Mouse (Mus musculus) activated CD4-positive, CD25-positive, alpha-beta regulatory T cell, adult 4 months (primary cell): ENCODE results near the gene Ugt1a6a. TPM values are rescaled to one million over a fixed set of nuclear protein-coding genes. Genes with fewer than 3 reads are reported as not detected.
A peak's percentile ranks its signal among the peaks of the same experiment; 100 is the strongest.
"Not testable (repeated sequence)": the region's sequence is repeated elsewhere in the genome, so short reads cannot be mapped to it uniquely, and the experiment has no call there.

Experiments
- ATAC-seq: one replicate; pipeline ENCODE4 v1.8.0; 2017
- polyA plus RNA-seq, 2 experiments: library from polyadenylated mRNA; unstranded; fragments of 100-300 nt; shearing (Covaris generic); gene quantifications; one replicate each; pipeline ENCODE4 v1.2.1; 2017

Ugt1a6a gene
- polyA plus RNA-seq, 2 experiments from 2014 or later: 0.86 to 1.4 TPM

DNA sequence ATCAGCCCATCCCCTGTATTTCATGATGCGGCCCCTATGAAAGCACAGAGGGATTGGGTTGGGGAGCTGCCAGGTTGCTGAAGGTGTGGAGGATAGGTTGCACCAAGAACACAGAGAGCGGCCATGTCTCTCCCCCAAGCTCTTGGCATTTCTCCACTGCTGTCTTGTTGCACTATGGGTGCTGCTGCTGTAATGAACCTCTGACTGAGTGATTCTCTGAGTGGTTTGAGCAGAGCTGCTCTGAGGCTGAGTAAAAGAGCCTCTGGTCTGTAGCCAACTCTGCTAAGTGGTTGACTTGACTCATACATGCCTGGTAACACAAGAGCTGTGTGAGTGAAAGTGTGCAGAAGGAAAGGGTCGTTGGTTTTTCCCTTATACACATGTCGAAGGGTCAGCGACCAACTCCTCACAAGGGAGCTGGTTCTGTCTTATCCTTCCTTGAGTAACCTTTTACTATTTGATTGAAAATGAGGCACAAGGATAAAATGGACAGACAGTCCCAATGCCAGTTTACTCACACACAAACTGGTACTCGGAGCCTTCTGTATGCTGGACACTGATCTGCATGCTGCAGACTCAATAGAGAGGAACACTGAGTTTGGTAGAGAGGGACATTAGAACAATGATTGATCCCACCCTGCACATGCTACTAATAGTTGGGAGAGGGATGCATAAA is 758 bp downstream of the Ugt1a6a start:
- ATAC-seq: not testable (repeated sequence)

GRCm38 (mm10) chr1:88136646-88137045 is 2.0 kb downstream of the Ugt1a6a start:
- no peak for ATAC-seq

- ATAC-seq: no peak
Measured at GRCm38 (mm10) chr1:88137264-88137663, 2.7 kb downstream of the Ugt1a6a start.

- ATAC-seq: no peak
Measured at GRCm38 (mm10) chr1:88138145-88138544, 3.5 kb downstream of the Ugt1a6a start.

GRCm38 (mm10) chr1:88140492-88140891 is 5.9 kb downstream of the Ugt1a6a start:
- not testable (repeated sequence) for ATAC-seq

DNA sequence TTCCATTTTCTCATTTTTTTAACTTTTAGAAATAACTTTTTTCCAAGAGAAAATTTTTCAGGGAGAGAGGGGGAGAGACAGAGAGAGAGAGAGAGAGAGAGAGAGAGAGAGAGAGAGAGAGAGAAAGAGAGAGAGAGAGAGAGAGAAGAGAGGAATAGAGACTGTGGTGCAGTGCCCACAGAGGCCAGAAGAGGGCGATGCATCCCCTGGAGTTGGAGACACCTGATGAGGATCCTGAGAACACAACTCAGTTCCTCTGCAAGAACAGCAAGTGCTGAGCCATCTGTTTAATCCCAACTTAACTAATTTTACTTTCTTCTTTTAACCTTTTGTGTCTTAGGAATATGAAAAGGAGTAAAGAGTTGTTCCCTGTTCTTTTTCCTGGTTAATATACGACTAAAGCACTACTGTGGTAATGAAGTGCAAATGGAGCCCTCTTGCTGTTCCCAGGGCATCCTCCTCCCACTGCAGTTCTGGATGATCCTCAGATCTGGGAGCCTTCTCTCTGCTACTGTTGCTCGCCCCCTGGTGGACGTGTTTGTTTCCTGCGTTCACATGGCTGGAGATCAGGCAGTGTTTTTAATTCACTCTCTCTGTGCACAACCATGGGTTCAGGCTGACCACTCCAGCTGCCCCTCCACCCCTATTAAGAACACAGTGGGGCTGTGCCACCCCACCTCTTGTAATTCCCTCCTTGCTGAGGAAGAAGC is 9.5 kb downstream of the Ugt1a6a start:
- ATAC-seq: not testable (repeated sequence)

DNA sequence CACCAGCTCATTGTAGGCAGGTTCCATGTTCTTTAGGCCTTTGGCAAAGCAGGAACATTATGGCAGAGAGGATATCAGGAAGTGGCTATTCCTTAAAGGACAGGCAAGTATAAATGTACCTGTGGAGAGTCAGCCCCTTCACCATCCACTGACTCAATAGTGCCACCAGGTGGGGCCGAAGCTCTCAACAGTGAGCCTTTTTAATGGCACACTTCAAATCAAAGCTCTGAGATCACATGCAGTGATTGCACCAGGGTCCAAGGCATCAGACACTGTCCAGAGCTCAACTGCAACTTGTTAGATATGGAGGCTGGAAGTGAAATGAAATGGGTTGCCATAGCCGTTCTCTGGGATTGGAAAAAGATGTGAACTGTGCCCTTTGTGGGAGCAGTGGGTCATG is 10.7 kb downstream of the Ugt1a6a start:
- ATAC-seq: not testable (repeated sequence)

DNA sequence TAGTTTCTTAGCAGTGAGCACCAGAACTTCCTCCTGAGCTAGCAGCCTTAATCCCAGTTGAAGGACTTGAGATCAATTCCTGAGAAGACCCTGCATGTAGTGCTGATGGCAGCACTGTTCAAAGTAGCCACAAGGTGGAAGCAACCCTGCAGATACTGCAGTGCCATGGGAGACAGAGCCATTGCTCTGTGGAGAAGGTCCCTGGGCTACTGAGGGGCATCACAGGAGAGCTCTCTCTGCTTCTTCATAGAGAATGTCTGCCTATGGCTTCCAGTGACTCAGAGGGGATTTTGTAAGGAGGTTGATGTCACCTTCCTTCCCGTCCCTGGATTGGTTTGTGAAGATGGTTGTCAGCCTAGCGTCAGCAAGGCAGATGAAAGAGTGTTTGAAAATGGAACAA is 15.5 kb downstream of the Ugt1a6a start:
- ATAC-seq: not testable (repeated sequence)

GRCm38 (mm10) chr1:88158430-88158829 is 23.8 kb downstream of the Ugt1a6a start:
- ATAC-seq: no peak

DNA sequence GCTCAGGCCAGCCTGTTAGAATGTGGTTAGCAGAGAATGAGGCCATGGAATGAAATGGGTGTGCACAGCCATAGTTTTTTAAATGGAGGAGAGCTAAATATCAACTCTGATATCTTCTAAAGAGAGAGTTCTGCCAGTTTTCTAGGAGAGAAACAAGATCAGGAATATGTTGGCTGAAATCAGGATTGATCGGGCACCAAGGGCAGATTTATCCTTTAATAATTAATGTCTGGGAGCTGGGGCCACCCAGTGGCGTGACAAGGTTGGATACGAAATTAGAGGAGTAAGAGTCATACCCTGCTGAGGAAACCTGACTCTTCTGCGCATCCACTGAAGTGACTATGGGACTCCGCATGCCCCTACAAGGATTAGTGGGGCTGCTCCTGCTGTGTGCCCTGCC is 31.1 kb downstream of the Ugt1a6a start, which contains the start of gene Ugt1a5:
Ugt1a5 (plus strand) TSS at position 302 of the 400 bp plus-strand sequence.
- no peak for ATAC-seq

DNA sequence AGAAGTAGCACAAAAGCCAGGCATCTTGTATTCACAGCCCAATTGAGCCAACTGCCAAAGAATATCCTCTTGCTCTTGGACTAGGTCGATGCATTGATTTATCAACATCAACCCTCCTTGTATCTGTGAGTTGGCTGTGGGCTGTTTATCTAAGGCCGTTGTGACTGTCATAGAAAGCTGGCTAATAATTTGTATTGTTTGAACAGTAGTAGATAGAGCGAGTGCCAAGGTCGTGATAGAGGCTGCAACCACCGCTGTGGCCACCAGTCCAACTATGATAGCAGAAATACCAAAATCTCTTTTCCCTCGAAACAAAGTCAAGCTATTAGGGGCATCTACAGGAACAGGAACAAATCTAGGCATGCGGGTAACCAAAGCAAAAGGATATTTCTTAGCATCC is 37.6 kb downstream of the Ugt1a6a start:
- not testable (repeated sequence) for ATAC-seq

DNA sequence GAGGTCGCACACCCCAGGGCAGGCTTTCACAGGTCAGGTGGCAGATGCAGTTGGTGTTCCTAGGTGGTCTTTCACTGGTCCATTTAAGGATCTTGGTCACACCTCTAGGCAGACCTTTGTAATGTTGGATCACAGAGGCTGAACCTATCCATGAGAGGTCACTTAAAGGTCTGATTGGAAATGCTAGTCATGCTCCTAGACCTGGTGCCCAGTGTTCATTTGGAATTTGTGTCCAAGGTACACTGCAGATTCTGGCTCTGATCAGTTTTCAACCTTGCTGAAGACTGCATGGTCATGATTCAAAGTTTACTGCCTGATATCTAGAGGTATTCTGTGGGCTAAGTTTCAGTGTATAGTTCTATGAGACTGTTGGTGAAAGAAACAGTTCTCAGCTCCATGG is 45.0 kb downstream of the Ugt1a6a start:
- no peak for ATAC-seq

GRCm38 (mm10) chr1:88186325-88186935 is 51.8 kb downstream of the Ugt1a6a start:
- ATAC-seq: no peak

- ATAC-seq: no peak
Measured at GRCm38 (mm10) chr1:88192136-88192535, 57.5 kb downstream of the Ugt1a6a start.

- ATAC-seq: no peak
Measured at GRCm38 (mm10) chr1:88195687-88196086, 61.1 kb downstream of the Ugt1a6a start.

- ATAC-seq: no peak
Measured at GRCm38 (mm10) chr1:88197443-88197842, 62.8 kb downstream of the Ugt1a6a start.

GRCm38 (mm10) chr1:88199996-88200395 is 65.4 kb downstream of the Ugt1a6a start:
- ATAC-seq: no peak

GRCm38 (mm10) chr1:88200456-88200855 is 65.8 kb downstream of the Ugt1a6a start, which contains the start of gene Ugt1a2:
Ugt1a2 (plus strand) TSS chr1:88200601.
- no peak for ATAC-seq

- peak; percentile 77 for ATAC-seq
Measured at GRCm38 (mm10) chr1:88205294-88205922, 70.8 kb downstream of the Ugt1a6a start, which contains the start of gene Dnajb3. Dnajb3 (minus strand) TSS chr1:88205782.

DNA sequence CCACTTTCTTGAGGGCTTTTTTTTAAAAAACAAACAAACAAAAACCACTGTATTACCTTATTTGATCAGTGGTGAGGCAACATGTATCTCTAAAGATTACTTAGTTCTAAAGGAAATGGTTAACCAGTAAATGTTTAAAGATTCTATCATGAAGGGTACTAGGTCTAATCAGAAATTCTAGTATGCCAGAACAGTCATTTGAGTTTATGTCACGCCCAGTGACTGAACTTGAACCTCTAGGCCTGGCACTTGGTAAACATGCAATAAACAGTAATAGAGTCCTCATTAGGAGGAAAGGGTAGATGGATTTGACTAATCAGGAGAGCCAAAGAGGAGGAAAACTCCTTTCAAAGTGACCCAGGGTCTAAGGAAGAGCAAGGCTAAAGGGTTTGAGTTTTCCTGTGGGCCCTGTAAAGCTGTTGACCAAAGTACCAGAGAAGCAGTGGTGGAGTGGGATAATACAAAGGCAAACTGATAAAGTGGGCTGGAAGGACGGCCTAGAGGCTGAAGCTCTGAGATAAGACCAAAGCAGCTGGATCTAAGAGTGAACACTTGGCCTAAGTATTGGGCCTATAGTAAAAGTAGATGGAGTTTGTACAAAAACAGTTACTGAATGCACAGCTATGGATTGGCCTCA is 72.4 kb downstream of the Ugt1a6a start:
- ATAC-seq: no peak

- no peak for ATAC-seq
Measured at GRCm38 (mm10) chr1:88211812-88212211, 77.2 kb downstream of the Ugt1a6a start, which contains the start of gene Ugt1a1. Ugt1a1 (plus strand) TSS chr1:88211959.

DNA sequence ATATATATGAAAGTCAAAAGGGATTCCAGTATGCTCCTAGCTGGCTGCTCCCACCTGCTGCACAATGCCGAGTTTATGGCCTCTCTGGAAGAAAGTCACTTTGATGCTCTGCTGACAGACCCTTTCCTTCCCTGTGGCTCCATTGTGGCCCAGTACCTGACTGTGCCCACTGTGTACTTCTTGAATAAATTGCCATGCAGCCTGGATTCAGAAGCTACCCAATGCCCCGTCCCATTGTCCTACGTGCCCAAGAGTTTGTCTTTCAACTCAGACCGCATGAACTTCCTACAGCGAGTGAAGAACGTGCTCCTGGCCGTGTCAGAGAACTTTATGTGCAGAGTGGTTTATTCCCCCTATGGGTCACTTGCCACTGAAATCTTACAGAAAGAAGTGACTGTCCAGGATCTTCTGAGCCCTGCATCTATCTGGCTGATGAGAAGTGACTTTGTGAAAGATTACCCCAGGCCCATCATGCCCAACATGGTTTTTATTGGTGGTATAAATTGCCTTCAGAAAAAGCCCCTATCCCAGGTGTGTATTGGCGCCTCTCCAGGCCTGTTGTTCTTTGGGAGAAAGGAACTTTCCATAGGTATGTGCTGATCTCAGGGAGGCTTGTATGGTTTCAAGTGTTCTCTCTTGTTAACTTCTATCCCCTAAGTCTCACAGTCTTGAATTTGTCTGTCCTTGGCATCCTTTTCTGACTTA is 77.9 kb downstream of the Ugt1a6a start:
- no peak for ATAC-seq
